Mouse (Mus musculus) embryonic facial prominence, embryonic 10.5 days (tissue): ENCODE results near the gene Mab21l1. TPM values are rescaled to one million over a fixed set of nuclear protein-coding genes. Genes with fewer than 3 reads are reported as not detected.

Experiments
- DNase-seq: peaks from one replicate; pipeline ENCODE4 v3.0.0-alpha.2; 2017; ENCODE audit warnings: low spot score
- H3K27ac ChIP-seq: fragments of 300-500 bp; sonication (generic); replicated peaks from 2 replicates; pipeline ENCODE4 v1.5.1; 2016; ENCODE audit warnings: mild to moderate bottlenecking
- H3K27me3 ChIP-seq: fragments of 300-500 bp; sonication (generic); replicated peaks from 2 replicates; pipeline ENCODE4 v1.6.1; 2016; ENCODE audit warnings: low read depth, mild to moderate bottlenecking; ENCODE audit not compliant: poor library complexity, severe bottlenecking
- H3K36me3 ChIP-seq: fragments of 300-500 bp; sonication (generic); replicated peaks from 2 replicates; pipeline ENCODE4 v1.6.1; 2016; ENCODE audit warnings: mild to moderate bottlenecking, moderate library complexity
- H3K4me1 ChIP-seq: fragments of 300-500 bp; sonication (generic); 2 replicates; pipeline ENCODE4 v1.6.1; 2016
- H3K4me3 ChIP-seq: fragments of 300-500 bp; sonication (generic); 2 replicates; pipeline ENCODE4 v1.5.1; 2016; ENCODE audit warnings: mild to moderate bottlenecking, moderate library complexity
- H3K9me3 ChIP-seq: fragments of 300-500 bp; sonication (generic); 2 replicates; pipeline ENCODE4 v1.6.1; 2016; ENCODE audit warnings: mild to moderate bottlenecking
- WGBS: fragments of 180-500 bp; shearing (Covaris S2); methylation state at CpG from one replicate; pipeline ENCODE4 v1.1.7; 2016; 5-methylcytosine and 5-hydroxymethylcytosine counted together
- polyA plus RNA-seq: library from polyadenylated mRNA; unstranded; fragments of >200 nt; fragmentation: Nextera tagmentation; extraction: Ambion mirVana; gene quantifications from 2 replicates; pipeline ENCODE4 v1.2.1, GENCODE M21; 2016

Gene Mab21l1
- polyA plus RNA-seq, 1 experiment from 2014 or later = 62.6 TPM

DNA sequence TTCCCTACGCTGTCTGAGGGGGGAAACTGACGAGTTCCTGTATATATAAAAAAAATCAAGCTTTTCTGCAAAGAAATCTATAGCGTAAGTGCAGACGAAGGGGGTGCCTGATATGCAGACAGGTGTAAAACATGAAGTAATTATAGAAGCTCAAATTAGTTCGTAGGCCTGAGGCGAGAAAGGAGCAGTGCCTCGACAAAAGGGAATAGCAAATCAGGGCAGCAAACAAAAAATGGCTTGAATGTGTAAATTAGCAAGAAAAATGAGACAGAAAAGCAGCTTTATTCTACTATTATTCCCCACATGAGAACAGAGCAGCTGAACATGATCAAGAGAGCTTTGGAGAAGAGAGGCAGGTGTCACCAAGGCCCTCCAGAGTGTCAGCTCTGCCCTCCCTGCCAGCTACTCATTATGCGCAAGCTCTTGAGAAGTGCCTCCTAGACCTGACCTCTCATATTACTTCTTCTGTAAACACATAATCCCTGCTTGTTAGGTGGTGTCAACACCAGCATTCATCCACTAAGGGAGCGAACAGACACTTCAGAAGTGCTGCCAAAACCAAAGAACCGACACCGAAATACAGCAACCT, 25.6 kb upstream of the Mab21l1 start:
- H3K36me3 ChIP-seq = no peaks in the 10 kb centered on the region
- H3K4me1 ChIP-seq = peaks cover 42% of the 10 kb centered on the region
- WGBS = 64% methylated on average over 11 of the region's 11 CpGs
- no peak overlapping the region for H3K4me3 ChIP-seq
- H3K27me3 ChIP-seq = peaks cover 56% of the 10 kb centered on the region
- H3K27ac ChIP-seq = 0 out of 2 replicates have a peak overlapping the region, but pooled peaks have one; percentile 35
- no peaks in the 10 kb centered on the region for H3K9me3 ChIP-seq
- no peak for DNase-seq

DNA sequence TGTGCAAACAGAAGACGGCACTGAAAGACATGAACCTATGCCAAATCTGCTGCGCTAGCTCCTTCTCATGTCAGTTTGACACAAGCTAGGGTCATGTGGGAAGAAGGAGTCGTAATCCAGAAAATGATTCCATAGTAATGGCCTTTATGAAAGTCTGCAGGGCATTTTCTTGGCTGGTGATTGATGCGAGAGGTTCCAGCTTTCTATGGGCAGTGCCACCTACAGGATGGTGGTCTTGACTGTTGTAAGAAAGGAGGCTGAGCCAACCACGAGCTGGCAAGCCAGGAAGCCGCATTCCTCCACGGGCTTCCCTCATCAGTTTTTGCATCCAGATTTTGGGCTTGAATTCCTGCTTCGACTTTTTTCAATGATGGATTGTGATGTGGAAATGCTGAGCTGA, 24.0 kb upstream of the Mab21l1 start:
- Histone ChIP-seq H3K9me3 (no peaks in the 10 kb centered on the region), H3K36me3 (no peaks in the 10 kb centered on the region), H3K27me3 (peaks cover 55% of the 10 kb centered on the region), H3K4me3 (no peak overlapping the region), H3K4me1 (peaks cover 42% of the 10 kb centered on the region), H3K27ac (no peak overlapping the region)
- 68% methylated on average over 8 of the region's 8 CpGs for WGBS
- DNase-seq = no peak

DNA sequence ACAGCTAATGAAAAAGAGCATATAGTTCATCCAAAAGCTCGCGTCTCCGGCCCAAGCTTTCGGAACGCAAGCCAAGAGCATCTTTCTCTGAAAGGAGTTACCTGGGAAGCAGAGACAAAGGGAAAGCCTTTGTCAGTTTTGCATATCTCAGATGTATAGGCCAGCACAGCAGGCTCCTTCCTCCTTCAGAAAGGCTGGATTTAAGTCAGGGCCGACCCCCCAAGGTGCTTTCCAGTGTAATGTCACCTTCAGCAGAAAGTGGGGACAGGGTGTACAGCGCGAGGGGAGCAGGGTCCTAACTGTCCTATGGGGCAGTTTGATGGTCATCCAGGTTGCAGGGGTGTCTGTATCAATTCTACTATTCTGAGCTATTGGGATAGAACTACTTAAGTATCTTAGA, 18.7 kb upstream of the Mab21l1 start:
- Histone ChIP-seq H3K9me3 (no peaks in the 10 kb centered on the region), H3K4me1 (no peaks in the 10 kb centered on the region), H3K36me3 (no peaks in the 10 kb centered on the region), H3K27ac (no peak overlapping the region), H3K4me3 (no peak overlapping the region), H3K27me3 (peaks cover 62% of the 10 kb centered on the region)
- no peak for DNase-seq
- WGBS = 33% methylated on average over 8 of the region's 8 CpGs

DNA sequence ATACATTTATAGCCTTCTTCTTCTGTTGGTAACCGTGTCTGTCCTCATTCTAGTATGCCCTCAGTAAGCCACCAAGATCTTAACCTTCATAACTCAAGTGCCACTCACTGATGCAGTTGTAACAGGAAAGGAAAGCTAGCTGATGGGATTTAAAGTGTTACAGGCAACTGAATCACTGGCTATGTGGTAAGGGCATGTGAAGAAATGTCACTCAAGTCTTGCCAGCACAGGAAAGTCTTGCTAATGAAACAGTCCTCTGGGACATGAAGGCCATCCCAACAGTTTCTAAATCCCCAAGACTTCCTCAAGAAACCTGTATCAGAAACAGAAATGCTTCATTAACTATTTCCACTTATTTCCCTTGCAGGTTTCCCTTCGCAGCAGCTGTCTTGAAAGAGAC, 13.7 kb upstream of the Mab21l1 start:
- Histone ChIP-seq H3K4me3 (no peak overlapping the region), H3K36me3 (0 out of 2 replicates have a peak, but pooled peaks cover 2% of the 10 kb centered on the region), H3K27ac (no peak overlapping the region), H3K27me3 (peaks cover 27% of the 10 kb centered on the region; the same call in 1 of the 2 replicates), H3K9me3 (no peaks in the 10 kb centered on the region), H3K4me1 (no peaks in the 10 kb centered on the region)
- WGBS = 91% methylated on average over 2 of the region's 2 CpGs
- DNase-seq = no peak

DNA sequence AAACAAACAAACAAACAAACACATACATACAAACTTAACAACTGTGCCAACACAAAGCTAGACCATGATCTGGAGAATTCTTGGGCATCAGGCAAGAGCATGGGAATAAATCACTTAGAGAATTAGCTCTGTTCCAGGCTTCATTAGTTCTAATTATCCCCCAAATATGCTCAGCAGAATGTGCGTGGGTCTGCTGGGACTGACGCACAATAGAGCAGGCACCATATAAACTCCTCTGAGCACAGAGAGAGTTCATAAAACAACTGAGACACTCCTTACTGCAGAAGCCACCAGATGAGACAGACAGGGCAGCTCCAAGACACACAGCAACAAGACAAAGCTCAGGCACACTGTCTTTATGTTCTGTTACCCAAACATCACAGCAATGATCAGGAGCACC, 13.0 kb upstream of the Mab21l1 start:
- no peak overlapping the region for H3K27ac ChIP-seq
- H3K9me3 ChIP-seq = no peaks in the 10 kb centered on the region
- H3K27me3 ChIP-seq = peaks cover 21% of the 10 kb centered on the region; the same call in 1 of the 2 replicates
- 0 out of 2 replicates have a peak, but pooled peaks cover 2% of the 10 kb centered on the region for H3K36me3 ChIP-seq
- H3K4me1 ChIP-seq = no peaks in the 10 kb centered on the region
- DNase-seq = no peak
- no peak overlapping the region for H3K4me3 ChIP-seq
- WGBS = 72% methylated on average over 2 of the region's 2 CpGs

DNA sequence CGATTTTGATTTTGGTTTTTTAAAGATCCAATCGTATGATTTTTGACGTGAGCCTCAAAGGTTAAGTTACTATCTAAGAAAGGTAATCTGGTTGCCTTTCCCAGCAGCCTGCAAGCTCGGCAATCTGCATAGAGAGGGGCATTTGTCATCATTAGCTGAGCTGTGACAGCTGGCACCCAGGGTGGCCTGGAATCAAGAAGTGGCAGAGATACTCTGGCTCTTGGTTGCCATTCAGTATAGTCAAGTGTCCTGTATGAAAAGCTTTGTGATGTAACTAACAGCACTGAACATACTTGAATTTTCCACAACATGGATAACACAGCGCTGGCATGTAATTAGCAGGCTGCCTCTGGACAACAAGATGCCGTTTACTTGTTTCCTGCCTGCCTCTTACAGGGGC, 8.1 kb upstream of the Mab21l1 start:
- 61% methylated on average over 6 of the region's 6 CpGs for WGBS
- H3K4me3 ChIP-seq = no peak overlapping the region
- no peak for DNase-seq
- H3K27ac ChIP-seq = no peak overlapping the region
- peaks cover 19% of the 10 kb centered on the region for H3K27me3 ChIP-seq
- no peaks in the 10 kb centered on the region for H3K9me3 ChIP-seq
- 0 out of 2 replicates have a peak, but pooled peaks cover 2% of the 10 kb centered on the region for H3K36me3 ChIP-seq
- H3K4me1 ChIP-seq = peaks cover 13% of the 10 kb centered on the region

DNA sequence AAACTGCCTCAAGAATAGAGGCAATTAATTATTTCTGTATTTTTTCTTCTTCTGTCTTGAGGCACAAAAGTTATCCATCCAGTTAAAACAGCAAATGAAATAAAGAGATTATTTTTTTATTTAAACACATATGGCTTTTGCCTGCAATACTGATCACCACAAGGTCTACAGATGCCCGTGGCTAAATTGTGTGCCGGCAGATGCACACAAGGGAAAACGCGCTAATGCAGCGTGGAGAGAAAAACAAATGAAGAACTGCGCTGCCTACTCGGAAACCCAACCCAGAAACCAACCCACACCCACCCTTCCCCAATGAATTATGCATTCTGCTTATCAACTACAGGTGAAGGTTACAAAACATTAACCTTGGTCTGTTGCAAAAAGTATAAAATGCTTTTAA, 7.1 kb upstream of the Mab21l1 start:
- Histone ChIP-seq H3K4me3 (no peak overlapping the region), H3K9me3 (no peaks in the 10 kb centered on the region), H3K27ac (no peak overlapping the region), H3K4me1 (peaks cover 22% of the 10 kb centered on the region), H3K36me3 (no peaks in the 10 kb centered on the region), H3K27me3 (peaks cover 30% of the 10 kb centered on the region)
- 28% methylated on average over 7 of the region's 7 CpGs for WGBS
- DNase-seq = no peak

DNA sequence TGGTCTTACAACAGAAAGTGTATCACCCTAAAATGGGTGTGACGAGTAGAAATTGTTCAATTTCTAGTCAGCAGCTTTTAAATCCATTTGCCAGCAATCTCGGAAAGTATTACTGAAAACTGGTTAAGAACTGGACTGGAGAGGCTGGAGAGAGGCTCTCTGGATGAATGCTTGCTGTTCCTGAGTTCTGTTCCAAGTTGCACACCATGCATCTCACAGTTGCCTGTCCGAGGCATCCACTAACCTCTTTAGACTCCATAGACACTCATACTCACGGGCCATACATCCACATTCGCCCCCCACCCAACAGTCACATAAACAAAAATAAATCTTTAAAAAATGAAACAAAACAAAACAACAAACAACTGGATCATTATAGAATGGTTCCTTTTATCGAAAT, 6.6 kb upstream of the Mab21l1 start:
- no peak for DNase-seq
- Histone ChIP-seq H3K4me3 (no peak overlapping the region), H3K36me3 (no peaks in the 10 kb centered on the region), H3K4me1 (peaks cover 28% of the 10 kb centered on the region), H3K27me3 (peaks cover 35% of the 10 kb centered on the region), H3K9me3 (no peaks in the 10 kb centered on the region), H3K27ac (no peak overlapping the region)
- WGBS = 83% methylated on average over 6 of the region's 6 CpGs

DNA sequence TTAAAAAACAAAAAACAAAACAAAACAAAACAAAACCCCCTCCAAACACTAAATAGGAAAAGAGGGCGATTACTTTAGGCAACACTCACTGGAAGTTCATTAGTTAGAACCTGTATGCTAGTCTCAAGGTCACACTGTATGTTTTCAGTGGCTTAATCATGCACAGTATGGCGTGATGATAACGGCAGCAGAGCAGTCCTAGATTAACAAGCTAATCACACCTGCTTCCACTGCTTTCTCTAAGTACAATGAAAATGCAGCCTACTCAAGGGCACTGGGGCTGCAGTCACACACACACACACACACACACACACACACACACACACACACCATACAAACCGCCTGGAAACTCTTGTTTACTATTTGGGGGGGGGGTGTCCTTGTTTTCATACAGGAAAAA, 4.8 kb upstream of the Mab21l1 start:
- no peak overlapping the region for H3K27ac ChIP-seq
- WGBS = 72% methylated on average over 4 of the region's 4 CpGs
- no peak overlapping the region for H3K4me3 ChIP-seq
- H3K9me3 ChIP-seq = no peaks in the 10 kb centered on the region
- DNase-seq = no peak
- H3K27me3 ChIP-seq = peaks cover 52% of the 10 kb centered on the region
- no peaks in the 10 kb centered on the region for H3K36me3 ChIP-seq
- peaks cover 43% of the 10 kb centered on the region for H3K4me1 ChIP-seq

DNA sequence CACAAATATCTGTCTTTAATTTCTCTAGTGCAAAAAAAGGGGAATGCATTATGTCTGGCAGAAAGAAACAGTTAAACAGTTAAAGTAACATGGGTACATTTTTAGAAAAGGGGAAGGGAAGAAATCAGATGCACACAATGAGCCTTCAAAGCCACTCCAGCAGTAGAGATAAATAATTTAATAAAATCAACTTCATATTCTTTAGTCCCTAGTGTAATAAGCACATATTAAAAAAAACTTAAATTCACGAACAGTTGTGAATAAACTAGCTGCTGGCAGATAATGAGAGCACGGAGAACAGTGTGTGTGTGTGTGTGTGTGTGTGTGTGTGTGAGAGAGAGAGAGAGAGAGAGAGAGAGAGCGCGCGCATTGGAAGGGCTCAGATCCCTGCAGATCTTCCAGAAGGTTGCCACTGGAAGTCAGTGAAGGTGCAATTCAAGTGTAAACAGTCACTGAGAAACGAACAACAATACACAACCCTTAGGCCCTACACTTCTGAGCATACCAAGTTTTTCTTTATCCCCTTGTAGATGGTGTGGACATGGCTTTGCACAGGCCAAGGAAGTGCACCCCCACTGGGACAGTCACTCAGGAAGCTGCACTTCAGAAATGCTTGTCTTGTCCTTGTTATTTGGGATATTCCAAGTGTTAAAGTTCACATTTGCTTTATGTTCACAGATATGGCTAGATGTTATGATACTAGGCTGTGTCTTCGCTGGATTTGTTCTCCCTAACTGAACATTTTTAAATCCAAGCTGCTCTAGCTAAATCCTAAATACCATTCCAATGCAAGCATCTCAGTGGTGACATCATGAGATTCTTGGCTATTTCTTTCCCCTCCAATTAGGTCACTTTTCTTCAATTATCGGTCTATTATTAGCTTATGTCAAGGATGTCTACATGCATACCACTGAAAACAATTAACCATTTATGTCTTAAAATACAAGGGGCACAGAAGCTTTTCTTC, 3.3 kb upstream of the Mab21l1 start:
- H3K36me3 ChIP-seq = no peaks in the 10 kb centered on the region
- no peak for DNase-seq
- peak overlapping the region; percentile 57; the same call in 1 of the 2 replicates for H3K4me3 ChIP-seq
- H3K27ac ChIP-seq = peak overlapping the region; percentile 40; the same call in 1 of the 2 replicates
- peaks cover 57% of the 10 kb centered on the region for H3K4me1 ChIP-seq
- H3K9me3 ChIP-seq = no peaks in the 10 kb centered on the region
- WGBS = 21% methylated on average over 8 of the region's 8 CpGs
- peaks cover 68% of the 10 kb centered on the region for H3K27me3 ChIP-seq

DNA sequence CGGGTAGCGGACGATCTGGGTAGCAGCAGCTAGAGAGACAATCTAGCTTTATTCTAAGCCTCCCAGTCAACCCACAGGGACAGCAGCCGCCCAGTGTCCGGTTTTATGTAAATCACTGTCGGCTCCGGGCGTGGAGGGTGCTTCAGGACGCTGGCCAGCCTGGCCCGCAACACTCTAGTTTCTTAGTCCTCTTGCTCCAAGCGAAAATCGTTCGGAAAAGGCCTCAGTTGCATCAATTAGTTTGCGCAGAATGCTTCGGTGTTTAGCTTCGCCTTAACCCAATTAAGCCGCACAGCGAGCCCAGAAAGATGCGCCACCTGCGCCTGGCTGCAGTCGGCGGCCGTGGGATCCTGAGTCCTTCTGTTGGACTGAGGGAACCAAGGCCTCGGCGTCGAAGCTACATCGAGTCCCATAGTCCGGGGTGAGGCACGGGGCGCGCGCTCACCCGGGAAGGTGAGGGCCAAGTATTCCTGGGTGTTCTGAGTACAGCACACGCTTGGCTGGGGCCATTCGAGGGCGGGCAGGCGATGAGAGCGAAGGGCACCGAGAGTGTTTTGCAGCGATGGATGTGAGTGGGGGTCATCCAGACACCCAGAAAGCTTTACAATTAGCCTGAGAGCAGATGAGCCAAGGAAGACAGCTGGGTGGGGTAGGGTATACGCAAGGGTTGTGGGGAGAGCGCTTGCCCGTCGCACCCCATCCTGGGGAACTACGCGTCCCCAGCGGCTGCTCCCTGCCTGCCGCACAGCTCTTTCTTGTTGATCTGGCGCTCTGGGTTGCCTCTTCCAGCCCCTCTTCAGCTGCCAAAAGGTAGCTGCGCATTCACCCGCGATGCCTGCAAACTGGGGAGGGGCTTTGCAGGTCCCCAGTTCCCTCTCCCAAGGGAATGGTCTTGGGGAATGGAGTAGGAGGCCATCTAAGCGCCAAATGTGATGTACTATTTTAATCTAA, 1.9 kb upstream of the Mab21l1 start:
- Histone ChIP-seq H3K4me3 (peak overlapping the region; percentile 57), H3K36me3 (no peaks in the 10 kb centered on the region), H3K4me1 (peaks cover 56% of the 10 kb centered on the region), H3K27me3 (peaks cover 81% of the 10 kb centered on the region), H3K9me3 (no peaks in the 10 kb centered on the region), H3K27ac (peak overlapping the region; percentile 82)
- under 1% methylated on average over 53 of the region's 53 CpGs for WGBS
- DNase-seq = peak; percentile 71

DNA sequence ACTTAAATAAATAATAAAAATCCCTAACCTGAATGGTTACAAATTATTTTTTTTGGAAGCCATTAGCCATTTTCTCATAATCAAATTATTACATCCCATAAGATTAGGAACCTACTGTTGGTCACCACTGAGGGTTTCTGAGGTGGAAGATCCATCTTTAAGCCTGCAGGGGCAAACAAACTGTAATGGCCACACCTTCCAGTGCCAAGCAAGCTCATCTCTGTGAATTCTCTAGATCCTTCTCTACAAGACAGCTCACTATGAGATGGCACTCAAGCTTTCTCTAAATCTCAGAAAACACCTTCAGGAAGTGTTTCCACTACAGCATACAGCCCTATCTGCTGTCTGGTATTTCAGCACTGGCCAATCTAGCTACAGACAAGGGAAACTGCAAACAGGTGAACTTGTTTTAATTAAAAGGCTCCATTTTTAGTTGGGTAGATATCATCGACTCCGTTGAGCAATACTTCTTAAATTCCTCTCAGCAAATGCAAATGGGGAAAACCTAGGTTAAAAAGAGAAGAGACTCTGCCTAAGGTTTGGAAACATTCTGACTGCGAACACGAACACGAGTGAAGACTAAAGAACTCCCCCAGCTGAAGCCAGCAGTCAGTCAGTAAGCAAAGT, 768 bp upstream of the Mab21l1 start:
- DNase-seq = no peak
- WGBS = 5% methylated on average over 5 of the region's 5 CpGs
- Histone ChIP-seq H3K4me3 (peak overlapping the region; percentile 73), H3K36me3 (no peaks in the 10 kb centered on the region), H3K27me3 (peaks cover 93% of the 10 kb centered on the region), H3K27ac (peak overlapping the region; percentile 93), H3K4me1 (peaks cover 56% of the 10 kb centered on the region), H3K9me3 (no peaks in the 10 kb centered on the region)
